Mouse (Mus musculus): Measurements from ENCODE around the gene Setd3.
"Not testable (repeated sequence)": the region's sequence is repeated elsewhere in the genome, so short reads cannot be mapped to it uniquely, and the experiment has no call there.

The Setd3 gene

GRCm38 (mm10) chr12:108135610-108136208, 43.4 kb downstream of the Setd3 start:
- DNase-seq: no peak

- no peak for DNase-seq
Observed at GRCm38 (mm10) chr12:108133181-108133580, 45.9 kb downstream of the Setd3 start.

DNA sequence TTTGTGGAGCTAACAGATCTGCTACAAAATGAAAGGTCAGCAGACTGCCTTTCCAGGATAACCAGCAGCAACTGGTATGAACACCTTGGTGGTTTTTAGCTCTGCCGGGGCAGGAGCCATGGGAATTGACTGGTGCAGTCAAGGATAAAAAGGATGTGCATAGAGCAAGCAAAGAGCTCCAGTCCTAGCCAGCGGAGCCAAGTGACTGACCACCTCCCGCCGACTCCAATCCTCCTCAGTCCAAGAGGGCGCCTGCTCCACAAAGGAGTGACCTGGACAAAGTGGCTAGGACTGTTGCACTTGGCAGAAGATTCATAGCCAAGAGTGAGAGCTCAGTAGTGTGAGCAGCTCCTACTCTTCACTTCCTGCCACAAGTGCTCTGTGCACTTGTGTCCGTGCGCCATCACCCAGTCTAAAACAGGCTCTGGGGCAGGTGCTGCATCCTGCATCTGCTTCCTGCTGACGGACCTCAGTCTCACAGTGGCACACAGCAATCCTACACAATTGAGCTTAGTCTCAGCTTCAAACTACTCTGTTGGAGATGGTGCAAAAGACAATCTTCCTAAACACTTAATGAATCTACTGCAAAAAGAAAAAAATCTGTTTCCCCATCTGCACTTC, 46.6 kb downstream of the Setd3 start:
- no peak for DNase-seq

DNA sequence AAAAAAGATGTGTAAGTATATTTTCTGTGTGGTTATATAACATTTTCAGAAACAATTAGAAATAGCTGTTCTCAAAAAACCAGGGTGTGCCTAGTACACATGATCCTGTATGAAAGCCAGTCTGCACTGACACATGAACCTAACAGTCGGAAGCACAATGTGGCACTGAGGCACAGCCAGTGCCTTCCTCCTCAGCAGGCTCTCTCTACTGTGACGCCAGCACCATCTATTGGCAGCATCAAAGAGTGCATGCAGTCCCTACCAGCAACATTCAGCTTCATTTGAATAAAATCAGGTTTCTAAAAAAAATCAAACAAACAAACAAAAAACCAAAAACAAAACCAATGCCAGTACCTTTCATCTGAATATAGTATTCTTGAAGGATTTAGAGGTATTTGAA, 57.8 kb downstream of the Setd3 start:
- peak; percentile 71 for DNase-seq

DNA sequence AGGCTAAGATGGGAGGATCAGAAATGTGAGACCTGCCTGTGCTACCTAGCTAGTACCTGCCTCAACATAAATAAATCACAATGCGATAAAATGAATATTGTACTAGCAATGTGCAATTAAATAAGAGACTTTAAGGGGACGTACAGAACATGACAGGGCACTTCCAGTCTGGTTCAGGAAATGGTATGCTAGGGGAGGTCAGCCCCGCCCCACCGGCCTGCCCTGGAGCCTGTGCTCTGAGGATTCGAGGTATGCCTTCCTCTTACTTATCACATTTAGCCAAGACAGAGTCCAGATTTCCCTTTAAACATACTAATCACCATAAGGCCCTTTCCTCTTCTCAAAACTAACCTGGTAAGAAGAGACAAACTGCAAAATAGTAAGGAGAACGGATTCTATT, 58.7 kb downstream of the Setd3 start:
- DNase-seq: no peak

- no peak for DNase-seq
Observed at GRCm38 (mm10) chr12:108119930-108120329, 59.2 kb downstream of the Setd3 start.

DNA sequence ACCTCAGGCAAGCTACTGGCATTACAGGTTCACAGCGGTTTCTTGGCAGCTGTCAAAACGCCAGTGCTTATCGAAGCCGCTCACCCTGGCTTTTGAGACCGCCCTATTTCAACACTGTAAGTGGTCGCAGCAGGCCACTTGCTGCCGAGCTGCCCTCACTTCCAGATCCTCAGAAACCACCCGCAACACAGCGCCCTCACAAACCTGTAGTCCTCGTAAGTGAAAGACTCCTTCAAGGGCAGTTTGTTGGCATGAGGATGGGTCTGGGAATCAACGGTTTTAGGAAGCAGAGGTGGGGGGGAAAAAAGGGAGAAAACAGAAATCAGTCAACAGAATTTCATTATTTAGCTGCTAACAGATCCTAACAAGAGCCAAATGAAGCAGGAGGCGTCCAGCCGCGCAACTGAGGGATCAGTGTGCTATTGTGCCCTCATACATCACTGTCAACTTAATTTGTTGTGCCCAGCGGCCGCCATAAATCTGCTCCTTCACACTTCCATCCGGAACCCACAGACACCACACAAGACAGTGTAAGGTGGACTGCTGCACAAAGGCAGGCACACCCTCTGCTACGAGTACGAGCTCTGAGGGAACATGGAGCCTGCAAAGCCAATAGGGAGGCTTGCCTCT, 60.1 kb downstream of the Setd3 start:
- DNase-seq: no peak

DNA sequence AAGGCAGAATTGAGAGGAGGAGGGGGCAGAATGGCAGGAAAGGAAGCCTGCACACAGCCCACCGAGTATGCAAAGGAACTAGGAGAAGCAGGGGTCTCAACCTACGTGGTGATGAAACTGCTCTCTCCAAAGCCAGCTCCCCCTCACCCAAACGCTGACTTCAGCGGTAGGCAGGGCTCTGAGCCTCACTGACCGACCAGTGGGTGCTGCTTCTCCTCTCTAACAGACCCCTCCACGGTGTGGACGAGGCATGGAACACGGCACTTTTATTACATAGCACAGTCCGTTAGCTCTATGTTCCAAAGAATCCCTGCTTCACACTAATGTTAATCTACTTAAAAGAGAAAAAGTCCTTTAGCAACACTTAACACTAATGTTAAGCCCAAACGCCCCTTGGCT, 60.6 kb downstream of the Setd3 start:
- no peak for DNase-seq

DNA sequence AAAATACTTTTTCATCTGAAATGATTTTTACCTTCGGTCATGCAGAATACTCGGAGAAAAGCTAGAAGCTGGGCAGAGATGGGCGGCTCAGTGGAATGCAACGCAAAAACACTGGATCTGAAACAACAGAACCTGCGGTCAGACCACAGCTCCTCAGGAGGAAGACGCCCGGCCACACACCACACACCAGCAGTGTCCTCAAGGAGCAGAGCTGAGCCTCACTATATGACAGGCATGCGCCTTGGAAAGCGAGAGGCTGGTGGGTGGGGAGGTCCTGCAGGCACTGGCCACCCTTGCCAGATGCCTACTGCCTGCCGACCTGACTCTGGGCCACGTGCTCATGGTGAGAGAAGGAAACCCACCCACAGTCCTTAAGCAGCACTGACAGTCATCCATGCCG, 67.9 kb downstream of the Setd3 start:
- no peak for DNase-seq

GRCm38 (mm10) chr12:108110674-108111073, 68.4 kb downstream of the Setd3 start:
- DNase-seq: no peak

DNA sequence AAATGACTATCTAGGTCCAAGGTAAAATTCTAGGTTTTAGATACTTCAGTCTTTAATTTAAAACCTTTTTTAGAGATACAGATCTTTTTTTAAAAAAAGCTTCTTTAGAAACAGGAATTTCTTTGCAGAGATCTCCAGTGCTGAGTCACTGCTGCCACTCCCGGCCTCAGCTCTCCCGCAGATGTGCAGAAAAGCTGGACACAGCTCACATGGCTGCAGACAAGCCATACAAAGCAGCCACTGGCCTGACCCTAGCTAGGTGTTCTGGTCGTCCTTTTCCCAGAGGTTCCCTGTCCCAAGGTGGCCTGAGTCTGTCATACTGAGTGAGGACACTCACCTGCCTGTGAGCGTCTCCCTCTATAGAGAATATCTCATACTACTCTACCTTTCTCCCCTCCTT, 69.4 kb downstream of the Setd3 start:
- DNase-seq: no peak

DNA sequence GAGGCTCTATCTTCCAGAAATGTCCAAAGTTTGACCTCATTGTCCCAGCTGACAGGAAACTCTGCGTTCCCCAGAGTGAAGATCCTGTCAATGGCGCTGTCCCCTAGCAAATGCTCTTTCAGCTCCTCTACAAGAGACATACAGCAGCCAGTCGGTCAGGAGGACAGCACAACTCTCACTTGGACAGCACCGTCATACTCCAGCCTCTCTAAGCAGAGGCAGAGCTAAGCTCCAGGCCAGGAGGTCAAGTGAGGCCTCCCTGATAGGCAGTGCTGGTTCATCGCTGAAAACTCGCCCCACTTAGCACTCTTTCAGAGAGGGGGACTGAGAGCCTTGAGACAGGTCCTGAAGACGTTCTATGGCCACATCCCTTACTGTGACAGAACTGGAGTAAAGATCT, 70.5 kb downstream of the Setd3 start:
- not testable (repeated sequence) for DNase-seq

- no peak for DNase-seq
Observed at GRCm38 (mm10) chr12:108103292-108103691, 75.8 kb downstream of the Setd3 start.

- no peak for DNase-seq
Observed at GRCm38 (mm10) chr12:108102119-108102518, 77.0 kb downstream of the Setd3 start.

- DNase-seq: no peak
Observed at GRCm38 (mm10) chr12:108100181-108100580, 78.9 kb downstream of the Setd3 start.

GRCm38 (mm10) chr12:108098201-108098980, 80.7 kb downstream of the Setd3 start:
- peak; percentile 44 for DNase-seq

GRCm38 (mm10) chr12:108097643-108098042, 81.5 kb downstream of the Setd3 start:
- no peak for DNase-seq

- DNase-seq: peak; percentile 2
Observed at GRCm38 (mm10) chr12:108088253-108088652, 90.9 kb downstream of the Setd3 start.

GRCm38 (mm10) chr12:108087489-108087888, 91.6 kb downstream of the Setd3 start:
- no peak for DNase-seq

- DNase-seq: no peak
Observed at GRCm38 (mm10) chr12:108078122-108078752, 100.9 kb downstream of the Setd3 start.

GRCm38 (mm10) chr12:108072907-108073306, 106.2 kb downstream of the Setd3 start:
- DNase-seq: peak; percentile 26

DNA sequence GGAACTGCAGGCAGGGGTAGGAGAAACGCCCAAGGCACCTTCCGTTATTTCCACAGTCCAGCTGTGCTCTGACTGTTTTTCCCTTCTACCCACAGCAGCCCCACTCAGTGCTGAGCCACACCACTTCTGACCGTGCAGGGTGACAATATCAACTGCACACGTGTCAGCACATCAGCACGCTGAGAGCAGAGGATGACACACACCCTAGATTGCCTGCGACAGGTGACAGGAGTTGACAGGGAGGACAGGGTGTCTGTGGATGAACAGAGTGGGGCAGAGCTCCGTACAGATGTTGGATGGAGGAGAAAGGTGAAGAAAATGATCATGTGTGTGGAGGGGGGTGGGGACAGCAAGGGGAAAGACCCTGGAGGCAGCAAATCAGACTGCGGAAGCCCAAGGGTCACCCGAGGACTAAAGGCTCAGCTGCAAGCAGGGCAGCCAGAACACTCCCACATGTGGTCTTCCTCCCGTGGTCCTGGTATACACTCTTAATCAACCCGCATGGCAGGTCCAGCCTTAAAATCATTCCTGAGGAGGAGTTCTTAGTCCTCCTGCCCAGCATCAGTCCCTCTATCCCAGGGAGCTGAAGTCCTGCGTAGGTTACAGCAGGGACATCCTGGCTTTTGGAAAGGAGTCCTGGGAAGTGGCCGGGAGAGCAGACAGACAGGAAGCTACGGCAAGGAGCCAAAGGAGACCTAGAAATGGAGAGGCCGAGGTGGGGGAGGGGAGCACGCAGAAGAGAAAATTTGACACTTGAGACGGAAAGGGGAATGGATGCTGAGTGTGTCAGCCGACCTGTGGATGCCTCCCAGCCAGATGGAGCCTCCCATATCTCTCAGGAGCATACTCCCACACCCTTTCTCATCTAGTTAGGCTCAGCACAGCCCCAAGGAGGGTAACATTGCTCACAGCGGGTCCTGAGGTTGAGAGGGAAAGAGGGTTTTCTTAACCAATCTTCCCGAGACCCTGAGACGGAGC, 108.1 kb downstream of the Setd3 start:
- DNase-seq: no peak

Measured in right cerebral cortex, postnatal 14 days (tissue).